Mouse (Mus musculus) gastrocnemius, postnatal 10 days (tissue): ENCODE data around the gene Msrb3. TPM values are rescaled to one million over a fixed set of nuclear protein-coding genes. Genes with fewer than 3 reads are reported as not detected.

Experiments
- DNase-seq: peaks from one replicate; pipeline ENCODE4 v3.0.0; 2021; ENCODE audit warnings: mixed read lengths
- long read RNA-seq, 2 experiments: library from polyadenylated mRNA; stranded (forward); transcript quantifications; one replicate each; pipeline ENCODE4 v2.0.0; 2021
- total RNA-seq, 2 experiments: library from RNA; stranded (reverse); gene quantifications; 2 replicates each; pipeline ENCODE4 v1.2.3; 2021

The Msrb3 gene
- total RNA-seq: 10 to 100 TPM; 89.9 to 94.0 TPM
- long read RNA-seq, experiment 1, transcript Msrb3-201 (7 exons, 3,843 nt): major isoform, 78 of 98 reads
- long read RNA-seq, experiment 1, partial matches to known transcripts: 0 of 98 reads
- long read RNA-seq, experiment 1, other reads (novel, unspliced or antisense): 20 of 98 reads
- long read RNA-seq, experiment 2, transcript Msrb3-201 (7 exons, 3,843 nt): major isoform, 73 of 96 reads
- long read RNA-seq, experiment 2, partial matches to known transcripts: 1 of 96 reads
- long read RNA-seq, experiment 2, other reads (novel, unspliced or antisense): 22 of 96 reads

DNA sequence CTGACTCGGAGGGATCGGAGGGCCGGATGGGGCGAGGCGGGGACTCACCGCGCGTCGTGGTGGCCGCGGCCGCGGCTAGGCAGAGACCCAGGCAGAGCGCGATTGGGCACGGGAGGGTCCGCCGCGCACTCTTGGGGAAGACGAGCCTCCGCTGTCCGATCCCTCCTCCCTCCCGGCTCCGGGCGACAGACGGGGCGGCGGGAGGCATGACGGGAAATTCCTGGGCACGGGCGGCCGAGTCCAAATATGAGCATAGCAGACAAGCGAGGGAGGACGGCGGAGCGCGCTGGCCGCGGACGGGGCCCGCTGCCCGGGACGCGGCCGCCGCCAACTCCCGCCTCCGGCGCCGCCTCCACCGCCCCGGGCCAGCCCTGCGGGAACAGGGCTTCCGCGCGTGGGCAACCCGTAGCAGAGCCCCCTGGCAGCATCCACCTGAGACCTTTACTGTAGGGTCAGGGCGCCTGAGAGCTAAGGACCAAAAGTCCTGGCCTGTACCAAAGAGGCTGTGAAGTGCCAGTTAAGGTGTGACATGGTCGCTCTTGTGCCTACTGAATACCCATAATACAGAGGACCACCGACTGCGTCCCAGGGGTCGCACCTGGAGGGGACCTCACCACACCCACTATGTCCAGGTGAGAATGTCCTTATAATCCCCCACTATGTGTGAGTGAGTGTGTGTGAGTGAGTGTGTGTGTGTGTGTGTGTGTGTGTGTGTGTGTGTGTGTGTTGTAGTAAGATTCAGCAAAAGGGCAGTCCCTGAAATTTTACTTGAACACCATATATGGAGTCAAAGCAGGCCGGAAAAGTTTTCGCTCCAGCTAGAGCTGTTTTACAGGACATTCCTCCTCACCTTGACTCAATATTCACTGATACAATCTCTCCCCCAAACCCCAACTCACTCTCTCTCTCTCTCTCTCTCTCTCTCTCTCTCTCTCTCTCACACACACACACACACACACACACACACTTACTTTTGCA, at the start of gene Msrb3:
Gene Msrb3, minus strand, starts transcription at position 317 of the 978 bp plus-strand sequence.
- DNase-seq: peak; percentile 85

DNA sequence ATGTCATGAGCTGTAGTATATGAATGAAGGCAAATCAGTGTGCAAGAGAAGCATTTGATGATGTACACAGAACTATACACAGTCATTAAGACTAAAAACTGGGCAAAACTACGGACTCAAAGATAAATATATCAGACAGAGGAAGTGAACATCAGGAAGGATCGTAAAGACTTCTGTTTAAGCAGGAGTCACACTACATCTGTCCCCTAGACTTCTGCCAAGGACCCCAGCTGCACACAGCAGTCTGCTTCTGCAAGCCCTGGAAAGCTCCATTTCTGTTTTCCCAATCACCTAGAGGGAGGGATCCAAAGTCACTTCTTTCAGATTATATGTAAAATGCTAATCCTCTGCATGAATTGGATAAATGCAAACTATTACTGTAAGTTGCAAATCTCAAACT, 49.6 kb upstream of the Msrb3 start:
- no peak for DNase-seq

DNA sequence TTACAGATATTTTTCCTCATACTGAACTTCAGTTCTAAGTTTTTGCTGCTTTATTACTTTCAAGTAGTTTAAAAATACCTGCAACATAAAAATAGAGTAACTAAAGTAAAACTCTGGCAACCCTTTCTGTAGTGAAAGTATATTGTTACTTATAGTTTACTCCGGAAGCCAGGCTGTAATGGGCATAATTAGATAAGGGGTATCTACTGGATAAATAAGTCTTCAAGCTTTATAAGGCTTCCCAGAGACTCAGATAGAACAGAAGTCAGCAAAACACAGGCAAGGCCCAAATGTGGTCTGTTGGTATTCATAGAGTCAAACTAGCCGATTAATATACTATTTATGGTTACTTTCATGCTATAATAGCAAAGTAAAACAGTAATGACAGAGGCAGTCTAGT, 48.9 kb upstream of the Msrb3 start:
- DNase-seq: no peak

DNA sequence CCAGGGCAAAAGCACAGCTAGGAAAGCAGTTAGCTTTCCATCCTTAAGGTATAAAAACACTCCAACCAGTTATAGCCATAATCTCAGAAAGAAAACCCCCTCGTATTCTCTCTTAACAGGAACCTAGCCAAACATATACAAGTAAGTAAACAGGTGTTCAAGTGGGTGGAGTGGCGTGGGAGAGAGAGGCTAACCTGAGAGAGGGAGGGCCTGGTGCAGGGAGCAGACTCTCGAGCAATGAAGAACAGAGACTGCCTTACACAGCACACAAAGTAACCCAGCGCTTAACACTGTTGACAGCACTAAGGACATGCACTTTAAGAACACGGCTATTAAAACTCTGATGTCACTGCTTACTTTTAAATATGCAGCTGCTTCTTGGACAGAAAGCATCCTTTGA, 47.9 kb upstream of the Msrb3 start:
- DNase-seq: no peak

DNA sequence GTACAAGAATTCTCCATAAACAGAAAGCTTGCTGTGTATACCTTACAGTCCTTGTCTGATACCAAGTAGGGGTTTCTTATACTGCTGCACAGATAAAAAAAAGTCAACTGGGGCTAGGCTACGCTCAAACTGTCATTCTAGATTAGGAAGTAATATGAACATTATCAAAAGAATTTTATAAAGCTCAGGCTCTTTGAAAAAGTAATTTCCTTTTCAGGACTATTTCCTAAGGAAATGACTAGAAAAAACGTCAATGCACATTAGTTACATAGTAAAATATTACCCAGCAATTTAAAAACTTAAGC, 40.0 kb upstream of the Msrb3 start:
- no peak for DNase-seq

DNA sequence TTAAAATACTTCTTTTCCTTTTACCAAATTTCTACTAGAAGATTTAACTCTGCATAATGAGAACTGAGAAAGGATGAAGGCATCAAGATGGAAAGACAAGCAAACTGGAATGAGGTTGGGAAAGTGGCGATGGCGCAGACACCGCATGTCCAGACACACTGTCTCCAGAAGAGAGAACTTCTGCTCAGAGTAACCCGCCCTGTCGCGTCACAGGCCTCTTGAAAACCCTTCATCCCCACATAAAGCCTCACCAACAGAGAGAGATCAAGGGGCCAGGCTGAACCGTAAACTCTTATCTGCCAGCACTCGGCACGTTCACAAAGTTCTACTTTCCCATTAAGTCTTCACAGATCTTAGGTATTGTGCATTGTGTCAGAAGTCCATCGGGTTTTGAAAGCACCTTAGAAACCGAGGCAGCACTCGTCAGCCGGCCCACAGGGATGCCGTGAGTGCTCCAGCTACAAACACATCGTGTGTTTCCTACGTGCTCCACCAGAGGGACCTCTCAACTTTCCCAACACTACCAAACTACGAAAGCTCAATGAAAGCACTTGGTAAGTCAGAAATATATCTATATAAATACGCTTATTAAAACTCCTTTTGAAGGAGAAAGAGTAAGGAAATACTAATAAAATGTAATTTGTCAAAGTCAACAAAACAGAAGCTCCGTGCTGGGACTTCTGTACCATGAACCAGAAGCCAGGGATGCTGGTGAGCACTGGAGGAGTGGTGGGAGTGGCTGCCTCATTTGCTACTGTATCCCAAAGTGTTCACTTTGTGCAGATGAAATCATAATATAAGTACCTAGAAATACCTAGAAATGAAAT, 39.4 kb upstream of the Msrb3 start:
- peak; percentile 36 for DNase-seq

DNA sequence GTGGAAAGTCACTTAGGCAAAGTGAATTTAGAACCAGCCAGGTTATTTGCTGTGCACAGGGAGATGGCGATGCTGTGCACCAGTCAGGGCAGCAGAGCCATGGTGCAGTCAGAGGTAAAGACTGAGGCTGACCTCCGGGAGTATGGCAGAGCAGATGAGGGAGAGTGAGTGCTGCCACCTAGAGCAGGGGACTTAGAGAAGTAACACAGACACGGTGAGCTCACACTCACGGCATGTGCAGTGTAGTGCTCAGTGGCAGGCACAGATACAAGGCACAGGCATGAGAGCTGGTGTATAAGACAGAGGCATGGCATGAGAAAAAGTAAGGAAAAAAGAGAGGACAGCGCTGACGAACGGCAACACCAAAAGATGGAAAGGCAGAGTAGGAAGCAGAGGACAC, 30.6 kb upstream of the Msrb3 start:
- DNase-seq: no peak

DNA sequence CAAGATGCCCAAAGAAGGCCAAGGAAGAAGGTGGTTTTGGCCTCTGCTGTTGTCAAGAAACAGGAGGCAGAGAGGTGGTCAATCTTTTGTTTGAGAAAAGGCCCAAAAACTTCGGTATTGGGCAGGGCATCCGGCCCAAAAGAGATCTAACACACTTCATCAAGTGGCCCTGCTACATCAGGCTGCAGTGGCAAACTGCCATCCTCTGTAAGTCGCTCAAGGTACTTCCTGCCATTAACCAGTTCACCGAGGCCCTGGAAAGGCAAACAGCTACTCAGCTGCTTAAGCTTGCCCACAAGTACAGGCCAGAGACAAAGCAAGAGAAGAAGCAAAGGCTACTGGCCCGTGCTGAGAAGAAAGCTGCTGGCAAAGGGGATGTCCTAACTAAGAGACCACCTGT, 29.3 kb upstream of the Msrb3 start:
- no peak for DNase-seq

DNA sequence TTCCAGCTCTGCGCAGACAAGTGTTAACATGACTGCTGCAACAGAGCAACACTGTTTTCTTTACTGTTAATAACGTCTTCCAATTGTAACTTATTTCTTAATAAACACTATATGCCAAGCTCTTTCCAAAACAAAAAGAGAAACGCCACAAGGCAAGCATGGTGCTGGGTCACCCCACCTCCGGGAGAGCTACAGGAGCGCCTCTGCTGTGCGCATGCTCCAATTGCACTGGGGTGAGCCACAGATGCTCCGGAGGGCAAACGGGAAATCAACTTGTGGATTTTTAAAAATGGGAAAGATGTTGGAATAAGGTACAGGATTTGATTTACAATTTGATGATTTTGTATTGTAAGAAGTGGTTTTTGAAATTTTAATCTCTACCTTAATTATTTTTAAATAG, 27.3 kb upstream of the Msrb3 start:
- DNase-seq: no peak

DNA sequence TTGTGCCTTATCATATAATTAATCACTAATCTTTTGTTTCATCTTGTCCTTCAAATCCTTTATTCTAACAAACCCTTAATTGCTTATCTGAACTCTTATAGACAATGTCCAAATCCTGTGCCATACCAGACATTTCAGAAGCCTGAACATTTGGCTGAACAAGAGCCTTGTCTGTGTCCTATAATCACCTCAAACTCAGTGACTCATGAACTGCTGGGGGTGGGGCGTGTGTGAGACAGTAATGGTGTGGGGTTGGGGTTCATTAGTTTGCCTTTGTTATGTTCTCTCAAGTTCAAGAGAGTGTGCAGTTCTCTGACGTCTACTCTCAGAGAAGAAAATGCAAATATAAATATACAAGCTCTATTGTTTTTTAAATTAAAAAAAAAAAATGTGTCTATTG, 22.6 kb upstream of the Msrb3 start:
- DNase-seq: no peak

DNA sequence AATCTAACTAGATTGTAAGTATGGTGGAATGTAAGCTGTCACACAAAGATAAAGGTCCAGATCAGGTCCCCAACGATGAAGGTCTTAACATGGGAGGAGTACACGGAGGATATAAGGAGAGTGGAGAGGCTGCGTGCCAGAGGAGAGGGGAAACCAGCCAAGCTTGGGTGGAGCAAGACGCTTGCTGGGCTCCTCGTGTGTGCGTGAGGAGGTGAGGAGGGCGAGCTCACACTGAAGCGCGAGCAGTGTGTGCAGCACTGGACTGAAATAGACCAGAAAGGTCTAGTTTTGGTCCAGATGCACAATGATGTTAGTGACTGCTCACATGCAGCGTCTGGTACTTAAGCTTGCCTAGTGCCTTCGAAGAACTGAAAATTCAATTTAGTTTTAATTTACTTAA, 21.7 kb upstream of the Msrb3 start:
- no peak for DNase-seq

DNA sequence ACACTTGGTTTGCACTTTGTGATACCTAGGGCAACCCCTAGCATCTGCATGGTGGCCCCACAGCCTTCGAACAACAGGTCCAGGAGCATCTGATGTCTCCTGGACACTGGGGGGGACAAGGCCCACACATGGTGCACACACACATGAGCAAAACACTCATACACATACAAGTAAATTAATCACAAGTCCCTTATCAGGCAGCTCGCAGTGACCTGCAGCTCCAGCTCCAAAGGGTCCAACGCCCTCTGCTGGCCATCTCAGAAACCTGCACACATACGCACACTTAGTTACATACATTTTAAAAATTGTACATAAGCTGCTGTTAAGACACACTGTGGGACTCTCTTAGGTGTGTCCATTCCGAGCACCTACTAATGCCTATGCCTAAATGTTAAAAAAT, 17.3 kb upstream of the Msrb3 start:
- DNase-seq: no peak

DNA sequence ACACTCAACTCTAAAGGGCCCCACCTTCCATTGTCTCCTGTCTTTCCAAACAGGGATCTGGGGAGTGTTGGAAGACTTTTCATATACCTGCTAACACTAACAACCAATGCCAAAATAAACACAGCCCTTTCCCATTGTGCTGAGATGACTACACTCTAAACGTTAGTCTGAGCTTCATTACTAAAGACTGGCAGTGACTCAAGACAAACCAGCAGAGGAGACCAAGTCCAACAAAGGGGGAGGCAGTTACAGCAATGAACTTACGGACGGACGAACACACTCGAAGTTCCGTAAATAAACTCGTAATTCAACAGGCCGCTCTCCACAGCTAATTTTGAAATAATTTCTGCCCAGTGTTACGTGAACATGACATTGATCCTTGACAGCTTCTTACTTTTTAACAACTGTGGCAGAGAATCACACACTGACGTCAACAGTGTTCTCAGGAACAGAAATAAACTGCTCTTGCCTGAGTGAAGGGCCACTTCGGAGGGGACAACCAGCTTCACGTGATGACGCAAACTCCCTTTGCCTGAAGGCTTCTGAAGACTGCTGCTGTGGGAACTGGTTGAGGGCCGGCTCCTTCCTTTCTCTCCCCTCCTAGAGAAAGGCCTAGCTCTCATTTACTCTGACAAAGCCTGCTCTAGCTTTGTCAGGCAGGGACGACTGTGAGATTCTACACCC, 16.2 kb upstream of the Msrb3 start:
- no peak for DNase-seq

DNA sequence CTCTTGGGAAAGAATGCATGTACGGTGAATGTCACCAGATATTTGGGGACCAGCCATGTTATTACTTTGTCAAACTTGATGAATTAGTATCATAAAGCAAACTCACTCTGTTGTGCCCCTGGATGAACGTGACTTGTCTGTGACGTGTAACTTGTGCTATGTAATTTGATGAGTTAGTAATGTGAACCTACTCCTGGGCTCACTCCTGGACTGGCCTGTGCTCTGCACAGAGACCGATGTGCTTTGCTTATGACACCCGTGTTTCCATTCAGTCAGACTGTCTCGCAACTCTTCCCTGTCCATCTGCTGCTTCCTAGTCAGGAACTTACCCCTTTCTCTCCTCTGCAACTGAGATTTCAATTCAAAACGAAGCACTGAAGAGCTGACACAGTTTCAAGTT, 15.4 kb upstream of the Msrb3 start:
- no peak for DNase-seq

DNA sequence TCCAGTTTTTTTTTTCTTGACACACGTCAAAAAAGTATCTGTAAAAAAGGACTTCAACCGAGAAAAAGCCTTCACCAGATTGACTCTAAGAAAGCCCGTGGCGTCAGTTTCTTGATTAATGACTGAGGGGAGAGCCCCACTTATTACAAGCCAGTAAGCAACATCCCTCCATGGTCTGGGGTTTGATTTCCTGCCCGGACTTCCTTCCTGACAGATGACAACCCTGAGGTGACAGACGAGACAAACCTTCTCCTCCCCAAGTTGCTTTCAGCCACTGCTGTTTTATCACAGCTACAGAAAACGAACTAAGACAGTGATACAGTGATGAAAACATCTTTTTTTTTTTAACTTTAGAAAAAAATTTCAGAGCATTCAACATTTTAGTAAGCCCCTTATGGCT, 14.9 kb upstream of the Msrb3 start:
- DNase-seq: no peak

DNA sequence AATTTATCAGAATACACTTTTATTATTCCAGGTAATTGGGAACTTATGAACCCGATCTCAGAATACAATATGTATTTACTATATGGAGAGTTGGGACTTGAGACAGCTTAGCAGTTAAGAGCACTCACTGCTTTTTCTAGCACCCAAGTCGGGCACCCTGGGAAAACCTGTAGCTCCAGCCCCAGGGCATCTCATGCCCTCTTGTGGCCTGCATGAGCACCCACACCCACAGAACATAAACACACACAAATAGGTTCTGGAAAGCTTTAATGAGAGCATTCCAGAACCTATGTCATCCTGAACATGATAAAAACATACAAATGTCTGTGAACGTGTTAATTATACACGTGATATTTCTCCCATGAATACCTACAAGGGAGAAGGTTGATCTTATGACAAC, 13.1 kb upstream of the Msrb3 start:
- no peak for DNase-seq

DNA sequence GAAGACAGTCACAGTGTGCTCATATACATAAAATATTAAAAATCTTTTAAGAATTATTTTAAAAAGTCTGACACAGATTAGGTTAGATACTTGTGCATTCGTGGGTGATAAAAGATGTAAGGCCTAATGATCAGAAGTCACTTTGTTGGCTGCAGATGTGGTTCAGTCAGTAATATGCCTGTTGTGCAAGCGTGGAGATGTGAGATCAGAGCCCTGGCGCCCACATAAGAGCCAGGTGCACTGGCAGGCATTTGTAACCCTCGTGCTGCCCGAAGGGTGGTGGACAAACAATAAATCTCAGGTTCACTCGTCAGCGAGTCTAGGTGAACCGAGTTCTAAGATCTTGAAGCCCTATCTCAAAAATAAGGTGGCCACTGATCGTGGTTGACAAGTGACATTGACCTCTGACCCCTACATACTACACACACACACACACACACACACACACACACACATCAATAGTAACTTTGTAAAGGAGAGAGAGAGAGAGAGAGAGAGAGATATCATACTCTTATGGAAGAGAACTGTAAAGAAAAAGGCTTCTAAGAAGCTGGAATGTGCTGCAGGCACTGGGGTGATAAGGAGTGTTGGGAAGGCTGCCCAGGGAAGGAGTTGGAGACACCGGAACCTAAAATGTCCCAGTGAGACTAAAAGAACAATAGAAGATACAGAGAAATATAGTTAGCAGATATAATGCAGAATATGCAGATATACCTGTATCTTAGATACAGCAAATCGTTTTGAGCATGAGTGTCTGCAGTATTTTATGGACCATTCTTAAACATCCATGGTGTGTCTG, 10.1 kb upstream of the Msrb3 start:
- no peak for DNase-seq

DNA sequence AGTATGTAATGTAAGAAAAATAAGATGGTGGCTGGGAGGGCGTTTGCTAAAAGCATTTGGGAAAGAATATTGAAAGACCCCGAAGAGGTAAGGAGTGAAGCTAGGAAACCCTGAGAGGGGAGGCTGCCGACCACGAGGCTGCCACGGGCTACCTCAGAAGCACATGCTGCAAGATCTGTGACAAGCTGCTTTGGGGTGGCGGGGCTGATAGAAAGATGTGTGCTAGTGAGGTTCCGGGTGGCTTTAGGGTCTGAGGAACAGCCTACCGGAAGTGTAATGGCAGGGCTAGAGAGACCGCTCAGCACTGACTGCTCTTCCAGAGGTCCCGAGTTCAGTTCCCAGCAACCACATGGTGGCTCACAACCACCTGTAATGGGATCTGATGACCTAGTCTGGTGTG, 5.8 kb upstream of the Msrb3 start:
- no peak for DNase-seq

DNA sequence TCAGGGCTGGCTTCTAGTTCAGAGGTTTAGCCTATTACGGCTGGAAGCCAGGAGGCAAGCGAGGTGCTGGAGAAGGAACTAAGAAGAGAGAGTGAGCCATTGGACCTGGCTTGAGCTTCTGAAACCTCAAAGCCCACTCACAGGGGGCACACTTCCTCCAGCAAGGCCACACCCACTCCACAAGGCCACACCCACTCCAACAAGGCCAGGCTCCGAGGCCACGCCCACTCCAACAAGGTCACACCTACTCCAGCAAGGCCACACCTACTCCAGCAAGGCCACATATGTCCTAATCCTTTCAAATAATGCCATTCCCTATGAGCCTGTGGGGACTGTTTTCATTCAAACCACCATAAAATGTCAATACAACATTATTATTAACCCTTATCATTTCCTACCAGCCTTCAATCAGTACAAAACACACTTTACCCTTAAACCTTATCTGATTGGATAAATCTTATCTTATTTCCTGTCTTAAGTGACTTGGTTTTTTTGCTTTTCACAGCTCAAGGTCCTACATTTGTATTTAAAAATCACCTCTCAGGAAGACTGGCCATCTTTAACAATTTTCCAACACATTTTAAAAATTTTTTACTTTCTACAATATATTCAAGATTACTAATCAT, 5.1 kb upstream of the Msrb3 start:
- DNase-seq: no peak

DNA sequence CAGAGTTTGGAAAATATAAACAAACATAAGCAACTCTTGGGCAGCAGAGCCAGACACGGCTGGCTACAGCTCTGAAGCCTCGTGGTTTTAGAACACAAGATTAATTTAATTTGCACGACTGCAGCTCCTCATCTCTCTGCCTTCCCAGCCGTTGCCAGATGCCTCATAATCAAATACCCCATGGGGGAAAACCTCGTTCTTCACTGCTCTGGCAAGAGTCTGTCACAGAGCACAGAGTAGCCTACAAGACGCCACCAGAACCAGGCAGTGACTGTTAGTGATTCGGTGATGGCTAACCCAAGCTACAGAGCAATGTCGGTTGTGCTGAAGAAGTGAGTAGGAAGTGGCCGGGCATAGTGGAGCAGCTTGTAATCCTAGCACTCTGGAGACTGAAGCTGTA, 2.8 kb upstream of the Msrb3 start:
- no peak for DNase-seq

DNA sequence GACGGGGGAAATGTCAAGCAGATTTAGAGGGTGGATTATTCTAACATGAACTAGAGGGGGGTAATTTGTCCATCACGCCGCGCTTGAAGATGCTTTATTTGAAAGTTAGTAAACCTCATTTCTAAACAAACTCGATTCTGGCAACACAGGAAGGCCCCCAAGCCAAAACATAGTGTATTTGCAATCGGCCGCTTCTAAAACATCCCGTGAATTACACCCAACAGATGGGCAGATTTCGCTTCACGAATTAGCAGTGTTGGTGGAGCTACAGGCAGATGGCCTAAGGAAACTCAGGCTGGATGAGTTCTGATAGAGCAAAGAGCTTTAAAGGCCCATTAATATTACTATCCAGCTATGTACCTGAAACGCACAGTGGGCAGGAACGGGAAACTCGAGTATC, 1.2 kb upstream of the Msrb3 start:
- no peak for DNase-seq
